11 mouse cellular contexts compared by ENCODE assay signal in genomic region chr7:127869149-127869810, GRCm38 (mm10). TPM values are rescaled to one million over a fixed set of nuclear protein-coding genes. Genes with fewer than 3 reads are reported as not detected.
A peak's percentile ranks its signal among the peaks of the same experiment; 100 is the strongest.
DNase-seq lines count a peak whose midpoint lies in the region; ATAC-seq lines count a peak whose summit lies in the region.
"Had no signal": no experiment of that assay in that cellular context is flagged by ENCODE, and none has a peak within 500 bp of the region (broad histone marks: within the 10 kb centered on the region; RNA-seq: fewer than 3 reads in every experiment).

No protein-coding gene starts in this region.

- no peaks in the 10 kb centered on the region for H3K27me3 ChIP-seq in kidney, embryonic 16.5 days (ENCODE audit: insufficient read depth, low read length)
- H3K27me3 ChIP-seq in embryonic facial prominence, embryonic 15.5 days: no peaks in the 10 kb centered on the region
- H3K27me3 ChIP-seq: liver, embryonic 13.5 days had no signal

- H3K9ac ChIP-seq in kidney, embryonic 16.5 days (replicated peaks; ENCODE audit: low read length): 0 out of 2 replicates have a peak overlapping the region, but pooled peaks have one; percentile 29
- no peak overlapping the region for H3K9ac ChIP-seq in embryonic facial prominence, embryonic 15.5 days
- H3K9ac ChIP-seq: liver, embryonic 13.5 days had no signal

- H3K9me3 ChIP-seq in kidney, embryonic 16.5 days (ENCODE audit: low read length): no peaks in the 10 kb centered on the region
- H3K9me3 ChIP-seq in embryonic facial prominence, embryonic 15.5 days (replicated peaks): no peaks in the 10 kb centered on the region
- H3K9me3 ChIP-seq: liver, embryonic 13.5 days had no signal

- no peak overlapping the region for H3K27ac ChIP-seq in kidney, embryonic 16.5 days (ENCODE audit: low read length)
- peak overlapping the region; percentile 31 for H3K27ac ChIP-seq in embryonic facial prominence, embryonic 15.5 days (replicated peaks)
- H3K27ac ChIP-seq: liver, embryonic 13.5 days had no signal

- no peak overlapping the region for H3K4me3 ChIP-seq in kidney, embryonic 16.5 days (ENCODE audit: low read length)
- no peak overlapping the region for H3K4me3 ChIP-seq in embryonic facial prominence, embryonic 15.5 days (replicated peaks)
- H3K4me3 ChIP-seq: liver, embryonic 13.5 days had no signal

- intact Hi-C loops in left cerebral cortex, postnatal 25 days (cut with DNase I): no loop called here

- 68% methylated on average over 3 of the region's 3 CpGs for WGBS in kidney, embryonic 16.5 days
- 37% methylated on average over 3 of the region's 3 CpGs for WGBS in embryonic facial prominence, embryonic 15.5 days

- H3K4me1 ChIP-seq in kidney, embryonic 16.5 days (ENCODE audit: insufficient read depth, low read length): peaks cover 12% of the 10 kb centered on the region
- peaks cover 13% of the 10 kb centered on the region for H3K4me1 ChIP-seq in embryonic facial prominence, embryonic 15.5 days

- peaks cover 30% of the 10 kb centered on the region for H3K36me3 ChIP-seq in kidney, embryonic 16.5 days (ENCODE audit: insufficient read depth, low read length)
- H3K36me3 ChIP-seq in embryonic facial prominence, embryonic 15.5 days: peaks cover 44% of the 10 kb centered on the region

- peak; percentile 52 for ATAC-seq in kidney, embryonic 16.5 days (ENCODE audit: low FRiP score, low TSS enrichment)
- peak; percentile 59 for ATAC-seq in embryonic facial prominence, embryonic 15.5 days (ENCODE audit: insufficient number of reproducible peaks, low FRiP score, low TSS enrichment, low read depth)

- no peak overlapping the region for H3K4me2 ChIP-seq in kidney, embryonic 16.5 days (replicated peaks; ENCODE audit: low read depth, low read length)
- H3K4me2 ChIP-seq in embryonic facial prominence, embryonic 15.5 days (replicated peaks): no peak overlapping the region
- H3K4me2 ChIP-seq: liver, embryonic 13.5 days had no signal

- DNase-seq in kidney, adult 8-10 months: no peak
- DNase-seq in MN1 (ENCODE audit: low spot score): peak; percentile 73
- peak; percentile 24 to 81 for DNase-seq in left cerebral cortex, postnatal 25 days (ENCODE audit: low spot score in 2 of 2)
- DNase-seq in urinary bladder, postnatal 14 days (ENCODE audit: low spot score): no peak
- DNase-seq in spleen, postnatal 4 days (ENCODE audit: low spot score in 2 of 2): no peak
- DNase-seq: liver, embryonic 13.5 days; thymus, postnatal 25 days had no signal

RNA-seq across cellular contexts. Expression of gene Zfp646, which starts 6.7 kb away (rescaled TPM):
- 13.0 and 15.7 TPM in 2 replicates for polyA plus RNA-seq in kidney, embryonic 16.5 days (2015; fragmentation: Nextera tagmentation; extraction: Ambion mirVana)
- 9.7 and 10.9 TPM in 2 replicates for polyA plus RNA-seq in embryonic facial prominence, embryonic 15.5 days (2015; fragmentation: Nextera tagmentation; extraction: Ambion mirVana)
- 10 to 100 TPM; 28.1 to 30.4 TPM for total RNA-seq in left cerebral cortex, postnatal 25 days (2021)

RNA-seq across cellular contexts. Expression of gene Zfp668, which starts 7.3 kb away (rescaled TPM):
- polyA plus RNA-seq in kidney, embryonic 16.5 days (2015; fragmentation: Nextera tagmentation; extraction: Ambion mirVana): 21.0 and 25.6 TPM in 2 replicates
- 17.7 and 18.1 TPM in 2 replicates for polyA plus RNA-seq in embryonic facial prominence, embryonic 15.5 days (2015; fragmentation: Nextera tagmentation; extraction: Ambion mirVana)
- 10 to 100 TPM; 20.6 to 20.7 TPM for total RNA-seq in left cerebral cortex, postnatal 25 days (2021)

RNA-seq across cellular contexts. Expression of gene Prss53, which starts 21.5 kb away (rescaled TPM):
- polyA plus RNA-seq in kidney, embryonic 16.5 days (2015; fragmentation: Nextera tagmentation; extraction: Ambion mirVana): 5.9 and 6.5 TPM in 2 replicates
- polyA plus RNA-seq in embryonic facial prominence, embryonic 15.5 days (2015; fragmentation: Nextera tagmentation; extraction: Ambion mirVana): 2.4 and 4.6 TPM in 2 replicates
- 1 to 10 TPM; 1.7 to 1.9 TPM for total RNA-seq in left cerebral cortex, postnatal 25 days (2021)
- total RNA-seq: neutrophil, adult 5-6 weeks had no signal

RNA-seq across cellular contexts. Expression of gene Gm21974, which starts 26.0 kb away (rescaled TPM):
- polyA plus RNA-seq in kidney, embryonic 16.5 days (2015; fragmentation: Nextera tagmentation; extraction: Ambion mirVana): not detected in 2 replicates
- polyA plus RNA-seq in embryonic facial prominence, embryonic 15.5 days (2015; fragmentation: Nextera tagmentation; extraction: Ambion mirVana): not detected in 2 replicates
- total RNA-seq in left cerebral cortex, postnatal 25 days (2021): not detected
- total RNA-seq: gastrocnemius, postnatal 4 days; neutrophil, adult 5-6 weeks had no signal
- polyA plus RNA-seq: liver, embryonic 13.5 days had no signal

RNA-seq across cellular contexts. Expression of gene Vkorc1, which starts 26.1 kb away (rescaled TPM):
- polyA plus RNA-seq in kidney, embryonic 16.5 days (2015; fragmentation: Nextera tagmentation; extraction: Ambion mirVana): 163 and 168 TPM in 2 replicates
- polyA plus RNA-seq in embryonic facial prominence, embryonic 15.5 days (2015; fragmentation: Nextera tagmentation; extraction: Ambion mirVana): 234 and 262 TPM in 2 replicates
- 10 to 100 TPM; 22.9 to 26.0 TPM for total RNA-seq in left cerebral cortex, postnatal 25 days (2021)

Comparison
In these comparisons a context has a peak if more than half of its experiments do, and no peak if none do; other contexts are left out.
1. DNase-seq: peak in MN1 (single experiment) and left cerebral cortex, postnatal 25 days (2 of 2); none in kidney, adult 8-10 months (0 of 2), urinary bladder, postnatal 14 days (single experiment) and spleen, postnatal 4 days (0 of 2).